Mouse (Mus musculus): ENCODE measurements around the gene Lrrfip1. TPM values are rescaled to one million over a fixed set of nuclear protein-coding genes. Genes with fewer than 3 reads are reported as not detected.

The Lrrfip1 gene
- polyA plus RNA-seq, 1 experiment from 2014 or later: 27.6 TPM

DNA sequence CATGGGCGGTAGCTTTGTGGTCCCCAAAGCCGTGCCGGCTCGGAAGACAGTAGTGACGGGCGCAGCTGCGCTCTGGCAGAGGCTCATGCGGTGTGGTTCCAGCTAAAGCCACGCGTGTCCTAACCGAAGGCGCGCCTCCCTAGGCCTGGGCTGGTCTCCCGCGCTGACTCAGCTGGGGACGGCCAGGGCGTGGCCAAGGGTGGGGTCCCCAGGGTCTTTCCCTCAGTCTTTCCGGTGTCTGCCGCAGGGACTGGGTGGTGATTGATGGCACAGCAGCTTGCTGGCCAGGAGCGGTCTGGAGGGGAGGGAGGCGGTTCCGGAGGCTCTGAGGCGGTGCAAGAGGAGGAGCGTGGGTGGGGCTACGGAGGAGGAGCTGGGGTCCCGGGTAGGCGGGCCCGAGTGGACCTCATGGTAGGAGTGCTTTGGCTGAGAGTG is 54.2 kb downstream of the Lrrfip1 start:
- Histone ChIP-seq H3K36me3 (no peaks in the 10 kb centered on the region), H3K4me3 (peak overlapping the region; percentile 34), H3K4me2 (replicated peaks) (peak overlapping the region; percentile 84), H3K9me3 (no peaks in the 10 kb centered on the region), H3K9ac (peak overlapping the region; percentile 47), H3K27me3 (replicated peaks) (0 out of 2 replicates have a peak, but pooled peaks cover 7% of the 10 kb centered on the region), H3K4me1 (peaks cover 30% of the 10 kb centered on the region), H3K27ac (no peak overlapping the region)
- WGBS: under 1% methylated on average over 28 of the region's 28 CpGs
- ATAC-seq (ENCODE audit: low FRiP score, low read depth): peak; percentile 95

GRCm38 (mm10) chr1:91053218-91054073 is 54.9 kb downstream of the Lrrfip1 start:
- Histone ChIP-seq H3K27ac (no peak overlapping the region), H3K36me3 (no peaks in the 10 kb centered on the region), H3K4me1 (peaks cover 30% of the 10 kb centered on the region), H3K4me2 (replicated peaks) (peak overlapping the region; percentile 84), H3K9me3 (no peaks in the 10 kb centered on the region), H3K4me3 (peak overlapping the region; percentile 34), H3K9ac (0 out of 2 replicates have a peak overlapping the region, but pooled peaks have one; percentile 47), H3K27me3 (replicated peaks) (0 out of 2 replicates have a peak, but pooled peaks cover 7% of the 10 kb centered on the region)
- WGBS: 2% methylated on average over 37 of the region's 41 CpGs
- ATAC-seq (ENCODE audit: low FRiP score, low read depth): peak; percentile 23; the same call in 1 of the 2 replicates

DNA sequence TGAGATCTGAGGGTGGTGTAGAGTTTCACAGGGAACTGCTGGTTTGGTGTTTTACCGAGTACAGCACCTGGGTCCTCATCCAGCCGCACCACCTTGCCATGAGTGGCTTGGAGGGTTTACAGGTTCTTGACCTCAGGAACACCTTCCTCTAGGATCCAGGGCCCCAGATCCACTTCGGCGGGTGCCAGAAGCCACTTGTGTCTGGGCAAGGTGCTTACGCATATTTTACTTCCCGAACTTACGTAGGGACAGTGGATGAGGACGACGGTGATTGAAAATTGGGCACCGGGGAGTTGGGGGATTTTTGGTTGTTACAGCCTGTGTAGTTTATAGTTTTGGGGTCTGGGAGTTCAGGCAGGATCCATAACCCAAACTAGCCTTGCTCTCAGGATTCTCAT is 55.5 kb downstream of the Lrrfip1 start:
- WGBS: 46% methylated on average over 10 of the region's 10 CpGs
- H3K27me3 ChIP-seq (replicated peaks): 0 out of 2 replicates have a peak, but pooled peaks cover 7% of the 10 kb centered on the region
- H3K9me3 ChIP-seq: no peaks in the 10 kb centered on the region
- H3K9ac ChIP-seq: 0 out of 2 replicates have a peak overlapping the region, but pooled peaks have one; percentile 47
- no peaks in the 10 kb centered on the region for H3K36me3 ChIP-seq
- ATAC-seq (ENCODE audit: low FRiP score, low read depth): no peak
- H3K4me2 ChIP-seq (replicated peaks): peak overlapping the region; percentile 84
- H3K4me1 ChIP-seq: peaks cover 30% of the 10 kb centered on the region
- H3K27ac ChIP-seq: no peak overlapping the region
- 0 out of 2 replicates have a peak overlapping the region, but pooled peaks have one; percentile 34 for H3K4me3 ChIP-seq

GRCm38 (mm10) chr1:91054815-91055214 is 56.3 kb downstream of the Lrrfip1 start:
- 0 out of 2 replicates have a peak, but pooled peaks cover 7% of the 10 kb centered on the region for H3K27me3 ChIP-seq (replicated peaks)
- no peak overlapping the region for H3K9ac ChIP-seq
- H3K4me2 ChIP-seq (replicated peaks): no peak overlapping the region; the same call in 1 of the 2 replicates
- no peak overlapping the region for H3K4me3 ChIP-seq
- no peaks in the 10 kb centered on the region for H3K36me3 ChIP-seq
- H3K4me1 ChIP-seq: peaks cover 30% of the 10 kb centered on the region
- ATAC-seq (ENCODE audit: low FRiP score, low read depth): no peak
- H3K27ac ChIP-seq: no peak overlapping the region
- no peaks in the 10 kb centered on the region for H3K9me3 ChIP-seq
- WGBS: 73% methylated on average over 3 of the region's 3 CpGs

GRCm38 (mm10) chr1:91055744-91056143 is 57.2 kb downstream of the Lrrfip1 start:
- Histone ChIP-seq H3K4me2 (replicated peaks) (no peak overlapping the region), H3K36me3 (no peaks in the 10 kb centered on the region), H3K4me1 (peaks cover 30% of the 10 kb centered on the region), H3K27me3 (replicated peaks) (0 out of 2 replicates have a peak, but pooled peaks cover 7% of the 10 kb centered on the region), H3K4me3 (no peak overlapping the region), H3K9me3 (no peaks in the 10 kb centered on the region), H3K9ac (no peak overlapping the region), H3K27ac (no peak overlapping the region)
- WGBS: 37% methylated on average over 9 of the region's 9 CpGs
- ATAC-seq (ENCODE audit: low FRiP score, low read depth): no peak

GRCm38 (mm10) chr1:91056416-91056815 is 57.9 kb downstream of the Lrrfip1 start:
- Histone ChIP-seq H3K4me3 (no peak overlapping the region), H3K4me2 (replicated peaks) (no peak overlapping the region), H3K27ac (no peak overlapping the region), H3K4me1 (peaks cover 28% of the 10 kb centered on the region), H3K9me3 (no peaks in the 10 kb centered on the region), H3K36me3 (no peaks in the 10 kb centered on the region), H3K27me3 (replicated peaks) (0 out of 2 replicates have a peak, but pooled peaks cover 7% of the 10 kb centered on the region), H3K9ac (no peak overlapping the region)
- no peak for ATAC-seq (ENCODE audit: low FRiP score, low read depth)
- WGBS: 91% methylated on average over 8 of the region's 8 CpGs

DNA sequence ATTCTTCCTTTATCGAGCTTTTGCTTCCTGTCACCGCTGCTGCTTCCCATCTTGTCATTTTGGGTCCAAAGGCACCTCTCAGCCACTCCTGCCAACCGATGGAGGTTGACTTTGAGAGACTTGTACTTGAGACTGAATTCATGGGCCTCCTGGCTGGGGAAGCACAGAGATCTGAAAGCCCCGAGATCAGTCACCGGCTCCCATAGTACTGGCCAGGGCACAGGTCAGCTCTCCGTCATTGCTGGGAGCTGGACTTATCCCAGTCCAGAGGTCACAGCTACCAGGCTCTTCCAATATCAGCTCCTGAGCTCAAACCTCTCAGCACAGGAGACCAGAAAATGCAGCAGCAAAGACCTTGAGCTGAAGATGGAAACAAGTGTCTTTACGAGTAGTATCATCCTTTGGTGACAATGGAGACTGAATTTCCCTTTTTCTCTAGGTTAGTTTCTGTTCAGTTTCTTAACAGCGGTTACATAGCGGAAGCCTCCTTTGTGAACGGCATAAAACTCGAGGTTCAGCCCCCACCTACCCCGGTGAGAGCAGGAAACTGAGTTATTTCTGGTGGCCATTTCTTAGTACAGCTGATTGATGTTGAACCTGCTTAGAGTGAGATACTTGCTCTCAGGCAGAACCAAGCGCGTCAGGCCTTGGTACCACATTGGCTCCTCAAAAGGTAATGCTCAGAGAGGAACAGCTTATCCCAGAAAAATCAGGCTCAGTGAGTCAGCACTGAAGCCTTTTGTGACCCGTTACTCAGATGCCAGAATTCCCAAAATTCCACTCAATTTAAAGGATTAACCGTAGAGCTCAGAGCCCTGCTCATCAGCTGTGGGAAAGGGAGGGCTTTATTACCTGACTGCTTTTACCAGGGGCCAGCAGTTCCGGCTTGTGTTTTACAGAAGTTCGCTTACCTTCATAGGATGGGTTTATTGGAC is 59.0 kb downstream of the Lrrfip1 start:
- no peak overlapping the region for H3K4me3 ChIP-seq
- H3K4me1 ChIP-seq: peaks cover 27% of the 10 kb centered on the region
- no peak overlapping the region for H3K27ac ChIP-seq
- ATAC-seq (ENCODE audit: low FRiP score, low read depth): no peak
- H3K27me3 ChIP-seq (replicated peaks): 0 out of 2 replicates have a peak, but pooled peaks cover 7% of the 10 kb centered on the region
- 71% methylated on average over 18 of the region's 18 CpGs for WGBS
- no peak overlapping the region for H3K9ac ChIP-seq
- no peaks in the 10 kb centered on the region for H3K36me3 ChIP-seq
- no peak overlapping the region for H3K4me2 ChIP-seq (replicated peaks)
- H3K9me3 ChIP-seq: no peaks in the 10 kb centered on the region

- Histone ChIP-seq H3K4me2 (replicated peaks) (no peak overlapping the region), H3K27me3 (replicated peaks) (0 out of 2 replicates have a peak, but pooled peaks cover 7% of the 10 kb centered on the region), H3K9me3 (no peaks in the 10 kb centered on the region), H3K4me3 (no peak overlapping the region), H3K36me3 (no peaks in the 10 kb centered on the region), H3K4me1 (peaks cover 21% of the 10 kb centered on the region), H3K9ac (no peak overlapping the region), H3K27ac (no peak overlapping the region)
- 75% methylated on average over 6 of the region's 6 CpGs for WGBS
- no peak for ATAC-seq (ENCODE audit: low FRiP score, low read depth)
Measured at GRCm38 (mm10) chr1:91058251-91058650, 59.7 kb downstream of the Lrrfip1 start.

DNA sequence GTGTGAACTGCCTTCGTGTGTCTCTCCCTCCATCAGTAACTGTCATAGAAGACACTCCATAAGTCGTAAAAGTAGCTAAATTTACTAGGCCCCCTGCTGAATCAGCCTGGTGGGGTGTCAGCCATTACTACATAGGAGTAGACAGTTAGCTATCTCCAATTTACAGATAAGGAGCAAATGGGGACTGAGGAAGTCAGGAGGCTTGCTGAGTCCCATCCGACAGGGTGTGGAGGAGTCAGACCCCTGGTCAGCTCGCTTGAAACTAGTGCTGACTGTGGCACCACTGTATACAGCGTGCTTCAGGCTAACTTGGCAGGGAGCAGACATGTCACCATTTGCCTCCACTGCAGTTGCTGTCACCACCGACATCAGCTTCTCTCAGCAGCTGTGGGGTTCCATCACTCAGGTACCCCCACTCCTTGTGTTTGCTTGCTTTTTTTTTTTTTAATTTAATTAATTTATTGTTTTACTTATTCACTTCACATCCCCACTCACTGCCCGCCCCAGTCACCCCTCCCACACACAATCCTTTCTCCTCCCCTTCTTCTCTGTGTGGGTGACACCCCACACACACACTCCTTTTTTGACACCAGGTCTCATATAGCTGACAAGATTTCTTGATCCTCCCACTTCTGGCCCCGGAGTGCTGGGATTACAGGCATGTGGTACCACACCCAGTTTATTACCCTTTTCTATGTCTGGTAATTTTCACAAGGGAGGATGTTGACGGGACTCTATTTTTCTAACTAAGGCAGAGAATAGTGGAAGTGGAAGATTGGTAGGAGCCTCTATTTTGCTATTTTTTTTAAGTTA is 61.5 kb downstream of the Lrrfip1 start:
- WGBS: 48% methylated on average over 9 of the region's 9 CpGs
- H3K4me1 ChIP-seq: peaks cover 13% of the 10 kb centered on the region
- no peaks in the 10 kb centered on the region for H3K9me3 ChIP-seq

GRCm38 (mm10) chr1:91061105-91061504 is 62.6 kb downstream of the Lrrfip1 start:
- Histone ChIP-seq H3K4me3 (no peak overlapping the region), H3K9ac (no peak overlapping the region), H3K27ac (no peak overlapping the region), H3K4me2 (replicated peaks) (no peak overlapping the region), H3K4me1 (peaks cover 9% of the 10 kb centered on the region), H3K36me3 (no peaks in the 10 kb centered on the region), H3K27me3 (replicated peaks) (no peaks in the 10 kb centered on the region), H3K9me3 (no peaks in the 10 kb centered on the region)
- 75% methylated on average over 4 of the region's 4 CpGs for WGBS
- ATAC-seq (ENCODE audit: low FRiP score, low read depth): no peak

More for the DNA sequence above, 61.5 kb downstream of the Lrrfip1 start:
- H3K4me2 ChIP-seq (replicated peaks): no peak overlapping the region
- no peak overlapping the region for H3K27ac ChIP-seq
- H3K4me3 ChIP-seq: no peak overlapping the region
- H3K27me3 ChIP-seq (replicated peaks): no peaks in the 10 kb centered on the region
- ATAC-seq (ENCODE audit: low FRiP score, low read depth): no peak
- no peak overlapping the region for H3K9ac ChIP-seq
- no peaks in the 10 kb centered on the region for H3K36me3 ChIP-seq

- no peak overlapping the region for H3K4me2 ChIP-seq (replicated peaks)
- H3K9ac ChIP-seq: no peak overlapping the region
- no peaks in the 10 kb centered on the region for H3K27me3 ChIP-seq (replicated peaks)
- H3K4me1 ChIP-seq: peaks cover 9% of the 10 kb centered on the region
- no peak overlapping the region for H3K4me3 ChIP-seq
- 38% methylated on average over 5 of the region's 5 CpGs for WGBS
- no peaks in the 10 kb centered on the region for H3K36me3 ChIP-seq
- ATAC-seq (ENCODE audit: low FRiP score, low read depth): 0 out of 2 replicates have a peak, but pooled peaks have one; percentile 29
- no peaks in the 10 kb centered on the region for H3K9me3 ChIP-seq
- H3K27ac ChIP-seq: no peak overlapping the region
Measured at GRCm38 (mm10) chr1:91062363-91062762, 63.8 kb downstream of the Lrrfip1 start.

All from neural tube, embryonic 12.5 days (tissue).